Mouse (Mus musculus) ovary, postnatal 14 days (tissue): Measurements from ENCODE around the gene Gnas.
"Not testable (repeated sequence)": the region's sequence is repeated elsewhere in the genome, so short reads cannot be mapped to it uniquely, and the experiment has no call there.

Experiments used
- DNase-seq: peaks from one replicate; pipeline ENCODE4 v3.0.0; 2022; ENCODE audit warnings: low spot score

Gnas gene

DNA sequence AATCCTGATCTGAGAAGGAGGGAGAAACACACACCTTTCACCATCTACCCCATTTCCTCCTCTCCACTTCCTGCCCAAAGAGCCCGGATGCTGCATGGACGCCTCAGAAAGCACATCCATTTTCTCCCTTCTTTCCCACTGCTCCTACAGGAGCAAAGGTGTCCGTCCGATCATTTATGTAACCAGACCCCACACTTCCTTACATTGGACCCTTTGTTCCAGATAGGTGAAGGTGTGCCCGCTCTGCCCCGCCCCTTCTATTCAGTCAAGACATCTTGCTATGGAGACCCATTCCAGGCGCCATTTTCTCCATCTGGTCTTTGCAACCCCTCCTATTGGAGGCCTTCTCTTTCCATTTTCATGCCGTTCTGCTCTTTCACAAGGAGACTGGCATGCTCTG, 10.3 kb downstream of the Gnas start:
- DNase-seq: no peak

DNA sequence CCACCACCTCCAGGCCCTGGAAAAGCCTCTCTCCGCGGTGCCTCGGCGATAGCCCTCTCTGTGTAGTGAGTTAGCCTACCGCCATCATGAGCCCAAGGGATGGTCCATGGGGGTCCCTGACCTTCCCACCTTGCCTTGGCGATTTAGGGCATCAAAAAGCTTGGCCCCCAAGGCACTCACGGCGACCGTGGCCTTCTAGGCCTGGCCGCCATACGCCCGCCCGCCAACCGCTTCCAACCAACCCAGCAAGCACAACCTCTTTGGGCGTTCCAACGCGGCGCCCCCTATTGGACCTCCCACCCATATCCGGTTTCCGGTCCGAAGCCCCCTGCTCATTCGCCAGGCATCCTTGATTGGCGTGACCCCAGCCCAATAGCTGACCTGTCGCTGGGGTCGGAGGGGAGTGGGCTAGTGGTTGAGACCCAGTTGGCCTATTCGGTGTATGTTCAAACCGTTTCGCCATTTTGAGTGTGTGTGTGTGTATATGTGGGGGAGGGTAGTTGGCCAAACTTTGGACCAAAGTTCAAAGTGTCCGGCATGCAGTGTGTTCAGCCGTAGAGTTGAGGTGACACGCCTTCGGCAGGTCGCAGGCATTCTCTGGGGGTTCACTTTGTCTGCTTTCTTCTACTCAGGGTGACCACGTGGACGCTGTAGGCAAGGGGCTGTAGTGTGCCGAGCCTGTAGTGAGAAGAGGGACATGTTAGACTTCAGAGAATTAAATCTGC, 11.2 kb downstream of the Gnas start:
- DNase-seq: peak; percentile 63

DNA sequence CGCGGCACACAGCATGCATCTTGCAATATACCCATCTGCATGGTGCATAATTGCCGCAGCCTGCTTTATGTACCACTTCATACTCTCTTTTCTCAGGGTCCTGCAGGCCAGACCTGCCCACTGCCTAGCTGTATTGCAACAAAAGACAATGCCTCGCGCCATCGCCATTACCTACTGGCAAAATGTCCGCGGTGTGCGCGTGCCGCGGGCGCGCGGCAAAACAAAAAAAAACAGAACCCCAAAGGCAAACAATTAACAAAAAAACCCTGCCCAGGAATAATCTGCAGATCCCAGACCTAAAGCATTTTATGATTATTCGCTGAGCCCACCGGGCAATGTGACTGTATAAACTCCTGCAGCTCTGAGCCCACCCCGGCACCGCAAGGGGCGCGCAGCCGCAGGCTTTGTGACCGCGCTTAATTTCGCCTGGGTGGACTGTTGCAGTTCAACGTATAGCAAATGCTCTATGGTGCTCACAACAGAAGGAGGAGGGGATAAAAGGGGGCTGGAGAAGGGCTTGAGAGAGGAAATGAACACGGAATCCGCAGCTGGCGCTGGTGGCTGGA, 11.9 kb downstream of the Gnas start:
- DNase-seq: no peak

DNA sequence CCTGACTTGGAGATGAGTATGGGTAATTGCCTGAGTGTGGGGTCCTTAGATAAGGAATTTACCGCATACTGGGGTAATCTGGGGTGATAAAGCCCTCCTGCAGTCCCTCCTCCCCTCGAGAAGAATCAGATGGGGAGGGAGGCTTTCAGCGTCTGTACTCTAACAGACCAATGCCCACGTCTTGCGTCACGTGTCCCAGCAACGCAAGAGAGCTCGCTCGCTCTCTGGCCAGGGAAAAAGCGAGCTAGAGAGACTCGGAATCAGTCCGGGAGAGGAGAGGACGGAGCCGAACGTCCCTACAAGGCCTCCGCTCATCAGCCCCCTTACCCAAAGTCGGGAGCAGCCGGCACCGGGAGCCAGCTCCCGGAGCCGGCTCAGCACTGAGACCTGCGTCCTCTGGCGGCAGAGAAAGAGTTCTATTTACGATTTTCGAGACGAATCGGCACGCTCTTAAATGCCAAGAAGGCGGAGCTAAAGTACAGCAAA, 13.0 kb downstream of the Gnas start:
- DNase-seq: no peak

DNA sequence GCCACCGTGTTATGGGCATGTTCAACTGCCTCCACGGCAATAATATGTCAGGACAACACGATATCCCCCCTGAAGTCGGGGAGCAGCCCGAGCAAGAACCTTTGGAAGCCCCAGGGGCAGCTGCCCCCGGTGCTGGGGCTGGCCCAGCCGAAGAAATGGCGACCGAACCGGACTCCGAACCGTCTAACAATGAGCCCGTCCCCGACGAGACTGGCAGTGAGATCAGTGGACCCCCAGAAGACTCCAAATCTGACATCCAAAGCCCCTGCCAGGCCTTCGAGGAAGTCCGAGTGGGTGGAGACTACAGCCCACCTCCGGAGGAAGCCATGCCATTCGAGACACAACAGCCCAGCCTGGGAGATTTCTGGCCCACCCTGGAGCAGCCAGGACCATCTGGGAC, 13.7 kb downstream of the Gnas start:
- DNase-seq: no peak

DNA sequence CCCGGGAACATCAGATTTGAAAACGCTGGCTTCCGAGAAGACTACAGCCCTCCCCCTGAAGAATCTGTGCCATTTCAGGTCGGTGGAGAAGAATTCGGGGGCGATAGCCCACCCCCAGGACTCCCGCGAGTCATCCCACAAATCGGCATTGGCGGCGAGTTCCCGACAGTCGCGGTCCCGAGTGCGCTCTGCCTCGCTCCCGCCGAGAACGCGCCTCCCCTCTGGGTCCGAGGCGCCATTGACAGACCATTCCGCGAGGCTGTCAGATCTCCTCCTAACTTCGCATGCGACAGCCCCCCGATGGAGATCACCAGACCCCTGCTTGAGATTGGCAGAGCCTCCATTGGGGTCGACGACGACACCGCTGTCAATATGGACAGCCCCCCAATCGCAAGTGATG, 14.4 kb downstream of the Gnas start:
- DNase-seq: no peak

DNA sequence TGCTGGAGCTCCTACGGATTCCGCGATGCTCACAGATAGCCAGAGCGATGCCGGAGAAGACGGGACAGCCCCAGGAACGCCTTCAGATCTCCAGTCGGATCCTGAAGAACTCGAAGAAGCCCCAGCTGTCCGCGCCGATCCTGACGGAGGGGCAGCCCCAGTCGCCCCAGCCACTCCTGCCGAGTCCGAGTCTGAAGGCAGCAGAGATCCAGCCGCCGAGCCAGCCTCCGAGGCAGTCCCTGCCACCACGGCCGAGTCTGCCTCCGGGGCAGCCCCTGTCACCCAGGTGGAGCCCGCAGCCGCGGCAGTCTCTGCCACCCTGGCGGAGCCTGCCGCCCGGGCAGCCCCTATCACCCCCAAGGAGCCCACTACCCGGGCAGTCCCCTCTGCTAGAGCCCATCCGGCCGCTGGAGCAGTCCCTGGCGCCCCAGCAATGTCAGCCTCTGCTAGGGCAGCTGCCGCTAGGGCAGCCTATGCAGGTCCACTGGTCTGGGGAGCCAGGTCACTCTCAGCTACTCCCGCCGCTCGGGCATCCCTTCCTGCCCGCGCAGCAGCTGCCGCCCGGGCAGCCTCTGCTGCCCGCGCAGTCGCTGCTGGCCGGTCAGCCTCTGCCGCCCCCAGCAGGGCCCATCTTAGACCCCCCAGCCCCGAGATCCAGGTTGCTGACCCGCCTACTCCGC, 15.1 kb downstream of the Gnas start:
- DNase-seq: no peak

DNA sequence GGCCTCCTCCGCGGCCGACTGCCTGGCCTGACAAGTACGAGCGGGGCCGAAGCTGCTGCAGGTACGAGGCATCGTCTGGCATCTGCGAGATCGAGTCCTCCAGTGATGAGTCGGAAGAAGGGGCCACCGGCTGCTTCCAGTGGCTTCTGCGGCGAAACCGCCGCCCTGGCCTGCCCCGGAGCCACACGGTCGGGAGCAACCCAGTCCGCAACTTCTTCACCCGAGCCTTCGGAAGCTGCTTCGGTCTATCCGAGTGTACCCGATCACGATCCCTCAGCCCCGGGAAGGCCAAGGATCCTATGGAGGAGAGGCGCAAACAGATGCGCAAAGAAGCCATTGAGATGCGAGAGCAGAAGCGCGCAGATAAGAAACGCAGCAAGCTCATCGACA, 15.6 kb downstream of the Gnas start:
- DNase-seq: no peak

DNA sequence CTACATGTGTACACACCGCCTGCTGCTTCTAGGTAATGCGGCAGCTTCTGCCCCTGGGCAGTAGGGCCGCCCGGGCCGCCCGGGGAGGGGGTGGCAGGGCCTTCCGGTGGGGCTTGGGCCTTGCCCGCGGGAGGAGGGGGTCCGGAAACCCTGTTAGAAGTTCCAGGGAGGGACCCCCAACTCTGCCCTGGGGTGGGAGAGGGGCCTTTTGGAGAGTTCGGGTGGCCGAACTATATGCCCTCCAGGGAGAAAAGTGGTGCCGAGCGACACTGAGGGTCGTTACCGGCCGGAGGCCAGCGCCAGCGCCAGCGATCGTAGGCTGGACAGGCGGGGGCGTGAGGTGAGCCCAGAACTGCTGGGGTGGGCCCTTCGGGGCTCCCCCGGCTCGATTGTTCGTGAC, 16.1 kb downstream of the Gnas start:
- no peak for DNase-seq

DNA sequence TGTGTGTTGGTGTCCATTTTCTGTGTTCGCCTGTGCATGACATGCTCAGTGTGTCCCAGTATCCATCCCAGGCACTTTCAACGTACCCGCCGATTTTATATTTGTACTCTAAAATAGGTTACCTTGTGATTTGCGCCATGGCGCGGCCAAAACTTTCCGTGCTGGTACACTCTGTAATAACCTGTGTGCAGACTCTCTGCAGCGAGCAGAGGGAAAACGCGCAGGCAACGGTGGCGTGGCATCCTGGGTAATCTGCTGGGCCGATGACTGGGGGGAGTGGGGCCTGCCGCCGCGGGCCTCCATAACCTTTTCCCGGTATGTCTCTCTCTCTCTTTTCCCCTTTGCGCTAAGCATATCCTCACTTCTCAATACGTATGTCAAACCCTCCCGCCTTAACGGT, 16.5 kb downstream of the Gnas start:
- DNase-seq: no peak

DNA sequence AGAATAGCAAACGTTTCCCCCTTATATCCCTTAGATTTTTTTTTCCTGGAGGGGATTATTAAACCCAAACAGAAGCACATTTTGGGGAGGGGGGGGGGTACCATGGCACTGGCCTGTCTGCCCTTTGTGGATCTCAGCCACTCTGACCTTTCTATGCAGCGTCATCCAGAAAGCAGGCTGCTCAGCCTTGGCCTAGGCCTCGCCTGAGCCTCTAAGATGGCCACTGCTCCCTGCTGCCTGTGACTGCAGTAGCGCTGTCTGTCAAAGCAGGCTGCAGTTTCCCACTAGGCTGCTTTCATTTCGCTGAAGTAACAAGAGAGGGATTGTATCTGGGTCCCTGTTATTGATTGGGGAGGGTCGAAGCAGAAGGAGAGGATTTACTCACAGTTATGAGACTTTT, 18.4 kb downstream of the Gnas start:
- DNase-seq: no peak

DNA sequence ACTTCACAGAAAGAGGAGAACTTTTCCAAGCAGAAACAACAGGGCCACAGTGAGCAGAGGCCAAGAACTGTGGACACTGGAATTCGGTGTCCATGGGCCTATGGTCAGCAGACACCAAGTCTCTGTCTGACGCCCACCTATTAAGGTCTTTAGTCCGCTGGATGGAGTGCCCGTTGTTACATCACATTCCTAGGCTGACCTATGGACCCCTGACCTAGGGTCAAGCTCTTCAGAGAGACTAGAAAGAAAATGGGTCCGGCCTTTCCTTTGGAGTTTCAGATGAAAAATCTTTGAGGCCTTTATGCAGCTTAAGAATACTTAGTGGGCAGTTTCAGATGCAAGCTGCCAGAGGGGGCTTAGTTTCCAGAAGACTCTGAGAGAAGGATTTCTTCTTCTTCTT, 21.5 kb downstream of the Gnas start:
- no peak for DNase-seq

DNA sequence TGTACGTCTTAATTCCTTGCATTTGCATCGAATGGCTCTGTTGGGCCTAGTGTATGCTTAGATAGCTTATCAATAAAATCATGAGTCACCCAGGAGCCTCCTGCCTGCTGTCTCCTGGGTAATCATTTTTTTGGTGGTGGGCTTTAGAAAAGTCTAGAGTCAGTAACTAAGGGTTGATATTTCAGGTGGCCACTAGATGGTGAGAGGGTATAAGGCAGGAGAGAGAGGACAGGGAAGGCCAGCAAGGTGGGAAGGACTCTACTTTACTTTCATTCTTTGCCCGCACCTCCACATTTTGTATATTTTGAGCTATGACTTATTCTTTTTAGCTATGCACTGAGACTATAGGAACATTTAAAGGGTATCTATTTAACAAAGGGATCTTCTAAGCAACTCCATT, 23.8 kb downstream of the Gnas start:
- no peak for DNase-seq

DNA sequence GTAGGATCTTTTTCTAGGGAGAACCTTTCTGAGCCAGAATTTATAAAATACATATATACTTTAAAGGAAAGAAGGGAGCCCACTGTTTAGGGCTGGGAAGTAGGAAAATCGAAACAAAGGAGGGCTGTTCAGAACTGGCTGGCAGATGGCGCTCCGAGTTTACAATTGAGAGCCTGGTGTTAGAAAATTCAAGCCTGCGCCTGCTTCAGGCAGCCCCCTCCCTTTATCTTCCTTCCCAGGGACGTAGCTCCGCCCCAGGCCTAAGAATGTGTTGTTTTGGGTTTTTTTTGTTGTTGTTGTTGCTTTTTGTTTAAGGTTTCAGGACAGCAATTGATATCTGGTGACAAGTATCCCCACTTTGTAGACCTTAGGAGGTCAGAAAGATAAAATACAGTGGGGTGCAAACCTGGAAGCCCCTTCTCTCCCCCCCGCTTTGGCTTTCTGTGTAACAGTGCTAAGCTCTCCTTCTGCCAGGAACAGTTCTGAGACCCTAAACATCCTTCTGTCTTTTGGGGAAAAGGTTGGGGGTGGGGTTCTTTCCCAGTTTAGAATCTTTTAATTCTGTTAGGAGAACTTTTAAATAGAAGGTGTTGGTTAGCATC, 26.9 kb downstream of the Gnas start:
- DNase-seq: no peak

DNA sequence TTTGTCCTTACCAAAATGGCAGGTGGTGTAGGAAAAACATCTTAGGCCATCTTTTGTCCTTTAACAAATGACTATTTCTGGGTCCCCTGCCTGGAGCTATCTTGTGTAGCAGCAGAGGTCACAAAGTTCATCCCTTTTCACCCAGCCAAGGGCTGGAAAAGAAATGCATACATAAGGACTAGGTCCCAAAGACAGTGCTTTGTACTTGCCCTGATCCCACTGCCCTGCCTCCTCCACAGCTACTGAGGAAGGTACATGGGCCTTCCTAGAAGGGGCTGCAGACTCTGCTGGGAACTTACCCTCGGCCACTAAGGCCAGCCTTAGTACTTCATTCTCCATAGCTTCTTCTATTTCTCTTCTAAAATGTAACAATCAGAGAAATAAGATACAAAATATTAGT, 27.5 kb downstream of the Gnas start:
- no peak for DNase-seq

DNA sequence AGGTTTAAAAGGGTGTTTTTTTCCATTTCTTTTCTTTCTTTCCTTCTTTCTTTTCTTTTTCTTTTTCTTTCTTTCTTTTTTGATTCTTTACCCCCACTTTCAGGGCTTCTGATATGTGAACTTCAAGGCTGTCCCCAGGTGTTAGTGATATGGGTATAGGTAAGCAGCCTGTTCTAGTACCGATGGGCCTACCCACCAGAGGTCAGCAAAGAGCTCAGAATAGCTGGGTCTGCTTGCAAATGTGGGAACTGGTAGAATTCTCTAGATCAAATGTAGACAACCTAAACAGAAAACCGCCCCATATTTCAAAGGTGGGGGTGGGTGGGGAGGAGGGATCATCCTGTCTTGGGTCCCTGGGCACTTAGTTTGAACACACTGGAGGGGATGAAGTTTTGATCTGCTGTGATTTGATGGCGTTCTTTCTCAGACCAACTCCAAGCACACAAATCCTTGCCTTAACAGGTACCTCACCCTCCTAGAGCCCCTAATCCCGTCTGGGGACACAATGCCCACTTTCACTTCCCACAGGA, 28.1 kb downstream of the Gnas start:
- DNase-seq: peak; percentile 67

DNA sequence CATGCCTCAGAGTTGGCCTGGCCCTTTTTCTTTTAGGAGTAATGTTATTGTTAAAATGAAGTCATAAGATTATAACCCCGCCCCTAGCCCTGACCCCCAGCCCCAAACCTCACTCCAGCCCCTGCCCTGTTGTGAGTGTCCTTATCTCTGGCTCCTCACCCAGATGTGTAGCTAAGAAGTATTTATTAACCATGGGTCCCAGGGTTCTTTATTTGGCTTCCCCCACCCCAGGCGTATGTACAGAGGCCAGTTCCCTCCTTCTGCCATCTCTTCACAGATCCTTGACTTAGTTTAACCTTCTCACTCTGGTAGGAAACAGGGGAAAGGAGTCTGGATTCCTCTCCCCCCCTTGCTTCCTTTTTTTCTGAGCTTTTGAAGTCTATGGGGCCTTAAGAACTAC, 28.5 kb downstream of the Gnas start:
- DNase-seq: no peak

DNA sequence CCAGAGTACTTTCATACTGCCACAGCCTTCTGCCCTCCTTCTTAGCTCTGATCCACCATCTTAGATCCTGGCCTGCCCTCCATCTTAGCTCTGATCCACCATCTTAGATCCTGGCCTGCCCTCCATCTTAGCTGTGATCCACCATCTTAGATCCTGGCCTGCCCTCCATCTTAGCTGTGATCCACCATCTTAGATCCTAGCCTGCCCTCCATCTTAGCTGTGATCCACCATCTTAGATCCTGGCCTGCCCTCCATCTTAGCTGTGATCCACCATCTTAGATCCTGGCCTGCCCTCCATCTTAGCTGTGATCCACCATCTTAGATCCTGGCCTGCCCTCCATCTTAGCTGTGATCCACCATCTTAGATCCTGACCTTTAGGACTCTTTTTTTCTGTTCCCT, 31.3 kb downstream of the Gnas start:
- not testable (repeated sequence) for DNase-seq

DNA sequence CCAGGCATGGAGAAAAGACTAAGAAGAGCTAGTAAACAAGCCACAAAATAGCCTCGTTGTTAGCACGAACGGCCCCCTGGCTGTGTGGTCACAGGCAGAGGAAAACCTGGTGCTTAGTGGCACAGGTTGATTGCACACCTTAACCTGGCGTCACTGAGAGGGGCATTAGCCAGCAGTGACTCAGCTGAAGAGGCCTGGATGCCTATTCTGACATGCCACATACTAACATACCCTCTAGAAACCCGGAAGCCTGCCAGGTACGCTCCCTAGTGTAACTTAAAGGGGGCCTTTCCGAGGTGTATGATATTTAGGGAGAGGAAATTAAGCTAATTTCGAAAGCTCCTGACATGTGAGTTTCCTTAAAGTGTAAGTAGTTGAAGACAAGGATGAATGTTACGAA, 32.5 kb downstream of the Gnas start:
- no peak for DNase-seq

DNA sequence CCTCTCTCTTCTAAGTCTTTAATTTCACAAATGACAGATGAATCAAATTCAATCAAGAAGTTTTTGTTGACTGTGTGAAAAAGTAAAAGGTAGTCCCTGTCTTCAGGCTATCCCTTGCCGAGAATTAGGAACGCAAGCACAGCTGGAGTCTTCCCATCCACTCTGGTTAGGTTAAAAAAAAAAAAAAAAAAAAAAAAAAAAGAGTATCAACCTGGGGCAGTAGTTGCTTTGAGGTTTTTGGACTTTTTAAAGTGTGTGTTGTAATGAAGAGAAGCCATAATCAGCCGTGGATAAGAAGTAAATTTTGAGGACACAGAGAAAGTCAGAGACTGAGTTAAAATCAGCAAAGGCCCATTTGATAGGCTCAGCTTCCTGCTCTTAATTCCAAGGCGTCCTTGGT, 41.9 kb downstream of the Gnas start:
- DNase-seq: no peak

DNA sequence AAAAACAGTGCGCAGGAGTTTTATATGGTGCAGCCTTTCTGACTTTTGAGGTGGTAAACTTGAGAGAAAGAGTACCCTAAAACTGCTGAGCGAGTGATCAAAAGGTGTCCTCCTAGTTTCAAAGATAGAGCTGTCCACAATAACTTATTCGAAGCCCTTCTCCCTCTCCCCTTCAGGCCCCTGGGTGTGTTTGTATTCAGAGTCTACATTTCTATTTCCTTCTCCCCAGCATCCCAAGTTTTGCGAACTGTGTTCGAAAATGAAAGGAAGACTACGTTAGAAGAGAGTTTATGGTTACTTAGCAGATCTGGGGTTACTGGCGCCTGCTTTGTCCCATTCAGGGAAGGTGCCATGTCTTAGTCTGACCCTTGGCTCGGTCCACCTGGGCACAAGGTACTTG, 42.4 kb downstream of the Gnas start:
- DNase-seq: no peak

DNA sequence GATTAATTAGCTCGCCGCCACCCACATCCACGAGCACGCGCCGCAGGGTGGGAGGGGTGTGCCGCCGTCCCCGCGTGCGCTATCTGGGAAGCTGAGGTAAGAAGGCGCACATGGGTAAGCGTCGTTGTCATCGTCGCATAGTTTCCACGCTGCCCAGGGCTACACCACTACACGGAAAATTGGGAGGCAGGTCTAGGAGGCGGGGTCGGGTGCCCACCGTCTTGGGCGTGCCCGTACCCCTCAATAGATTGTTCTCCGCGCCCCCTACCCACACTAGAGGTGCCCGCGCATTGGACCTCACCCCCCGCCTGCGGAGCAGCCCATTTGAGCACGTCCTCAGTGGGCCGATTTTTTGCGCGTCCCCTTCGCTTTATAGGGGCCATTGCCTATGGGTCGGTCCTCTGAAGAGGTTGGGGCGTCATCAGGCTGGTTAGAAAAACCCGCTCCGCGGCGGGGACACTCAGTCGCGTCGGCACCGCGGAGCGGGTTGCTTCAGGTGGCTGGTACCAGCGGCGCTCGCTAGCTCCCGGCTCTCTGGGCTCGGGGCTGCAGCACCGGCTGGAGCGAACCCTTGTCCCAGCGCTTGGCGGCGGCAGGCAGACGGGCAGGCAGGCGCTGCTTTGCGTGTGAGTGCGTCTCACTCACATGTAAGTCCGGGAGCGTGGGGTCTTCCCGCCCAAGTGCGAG, 43.3 kb downstream of the Gnas start:
- peak; percentile 46 for DNase-seq
